Mouse (Mus musculus): ENCODE data around the gene Pias4.

DNA sequence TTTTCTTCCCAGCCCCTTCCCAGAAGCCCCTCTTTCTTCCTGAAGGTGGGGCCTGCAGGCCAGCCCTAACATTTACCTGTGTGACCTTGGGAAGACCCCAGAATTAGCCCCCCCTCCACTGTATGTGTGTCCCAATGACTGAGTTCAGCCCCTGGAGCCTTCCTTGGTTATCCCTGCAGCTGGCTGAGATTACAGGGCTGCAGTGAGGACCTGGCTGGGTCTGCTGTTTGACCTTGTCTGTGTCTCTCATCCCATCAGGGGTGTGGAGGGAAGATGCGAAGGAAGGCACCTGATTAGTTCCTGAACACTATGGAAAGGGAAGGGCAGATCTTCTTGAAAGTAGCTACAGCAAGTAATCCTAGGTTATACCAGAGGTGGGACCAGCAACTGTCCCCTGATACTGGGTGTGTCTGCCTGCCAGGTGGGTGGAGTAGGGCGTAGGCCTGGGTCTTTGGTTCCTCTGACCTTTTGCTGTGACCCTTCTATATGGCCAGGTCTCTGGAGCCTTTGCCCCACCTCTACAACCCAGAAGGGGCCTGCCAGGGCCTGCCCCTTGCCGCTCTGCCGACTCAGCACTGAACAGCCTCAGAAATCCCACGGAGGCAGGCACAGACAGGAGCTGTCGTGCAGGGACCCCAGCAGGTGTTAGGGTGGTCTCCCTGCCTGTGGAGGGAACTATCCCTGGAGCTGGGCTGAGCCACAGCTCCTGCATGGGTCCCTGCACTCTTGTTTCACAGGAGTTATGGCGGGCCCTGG, 26.1 kb downstream of the Pias4 start:
- TF ChIP-seq CTCF (IDR thresholded peaks at IDR 0.05; ENCODE audit: borderline replicate concordance, insufficient read depth, low read length) (no peak), POLR2A (IDR thresholded peaks at IDR 0.05; ENCODE audit: low read depth, low read length) (no peak)

All from embryonic fibroblast, embryonic 13.5 days (primary cell).